Mouse (Mus musculus): ENCODE results near the gene Tmem274. TPM values are rescaled to one million over a fixed set of nuclear protein-coding genes. Genes with fewer than 3 reads are reported as not detected.

Tmem274 gene
- total and polyA plus RNA-seq, 2 experiments: not detected

- Histone ChIP-seq H3K36me3 (ENCODE audit: control insufficient read depth, insufficient read depth, low read length) (no peaks in the 10 kb centered on the region), H3K4me1 (ENCODE audit: control insufficient read depth, insufficient read depth, low read length) (peaks cover 7% of the 10 kb centered on the region), H3K9ac (ENCODE audit: low read depth, low read length) (peak overlapping the region; percentile 73), H3K79me2 (ENCODE audit: control insufficient read depth, insufficient read depth, low read length) (no peaks in the 10 kb centered on the region; the same call in 1 of the 2 replicates), H3K27me3 (ENCODE audit: control insufficient read depth, insufficient read depth, low read length) (no peaks in the 10 kb centered on the region), H3K4me3 (ENCODE audit: insufficient read depth, low read depth, low read length) (peak overlapping the region; percentile 49), H3K27ac (replicated peaks; ENCODE audit: insufficient read depth, low read depth, low read length) (no peak overlapping the region)
- 11% methylated on average over 50 of the region's 52 CpGs for WGBS
- TF ChIP-seq POLR2A (IDR thresholded peaks at IDR 0.05; ENCODE audit: extremely low read depth, insufficient read depth, low read length): no peak
- TF ChIP-seq CTCF (IDR thresholded peaks at IDR 0.05; ENCODE audit: low read depth, low read length): no peak
- peak; percentile 19 for DNase-seq (ENCODE audit: extremely low read depth, low read depth, low spot score)
Observed at GRCm38 (mm10) chr4:149518351-149519220, 41.4 kb downstream of the Tmem274 start.

GRCm38 (mm10) chr4:149521258-149521657, 44.1 kb downstream of the Tmem274 start:
- 35% methylated on average over 10 of the region's 10 CpGs for WGBS
- H3K4me3 ChIP-seq (ENCODE audit: insufficient read depth, low read depth, low read length): no peak overlapping the region
- H3K9ac ChIP-seq (ENCODE audit: low read depth, low read length): no peak overlapping the region
- H3K79me2 ChIP-seq (ENCODE audit: control insufficient read depth, insufficient read depth, low read length): no peaks in the 10 kb centered on the region; the same call in 1 of the 2 replicates
- TF ChIP-seq POLR2A (IDR thresholded peaks at IDR 0.05; ENCODE audit: extremely low read depth, insufficient read depth, low read length) (no peak), CTCF (IDR thresholded peaks at IDR 0.05; ENCODE audit: low read depth, low read length) (no peak)
- peak overlapping the region; percentile 30 for H3K27ac ChIP-seq (replicated peaks; ENCODE audit: insufficient read depth, low read depth, low read length)
- peaks cover 7% of the 10 kb centered on the region for H3K4me1 ChIP-seq (ENCODE audit: control insufficient read depth, insufficient read depth, low read length)
- H3K36me3 ChIP-seq (ENCODE audit: control insufficient read depth, insufficient read depth, low read length): no peaks in the 10 kb centered on the region
- no peaks in the 10 kb centered on the region for H3K27me3 ChIP-seq (ENCODE audit: control insufficient read depth, insufficient read depth, low read length)
- peak; percentile 77 for DNase-seq (ENCODE audit: extremely low read depth, low read depth, low spot score)

GRCm38 (mm10) chr4:149523961-149524360, 46.8 kb downstream of the Tmem274 start:
- Histone ChIP-seq H3K79me2 (ENCODE audit: control insufficient read depth, insufficient read depth, low read length) (no peaks in the 10 kb centered on the region; the same call in 1 of the 2 replicates), H3K9ac (ENCODE audit: low read depth, low read length) (no peak overlapping the region), H3K27me3 (ENCODE audit: control insufficient read depth, insufficient read depth, low read length) (no peaks in the 10 kb centered on the region), H3K4me1 (ENCODE audit: control insufficient read depth, insufficient read depth, low read length) (peaks cover 5% of the 10 kb centered on the region), H3K27ac (replicated peaks; ENCODE audit: insufficient read depth, low read depth, low read length) (no peak overlapping the region), H3K4me3 (ENCODE audit: insufficient read depth, low read depth, low read length) (no peak overlapping the region), H3K36me3 (ENCODE audit: control insufficient read depth, insufficient read depth, low read length) (no peaks in the 10 kb centered on the region)
- no peak for TF ChIP-seq POLR2A (IDR thresholded peaks at IDR 0.05; ENCODE audit: extremely low read depth, insufficient read depth, low read length)
- TF ChIP-seq CTCF (IDR thresholded peaks at IDR 0.05; ENCODE audit: low read depth, low read length): no peak
- DNase-seq (ENCODE audit: extremely low read depth, low read depth, low spot score): peak; percentile 21
- WGBS: 76% methylated on average over 6 of the region's 6 CpGs

GRCm38 (mm10) chr4:149525170-149525569, 48.0 kb downstream of the Tmem274 start:
- Histone ChIP-seq H3K27ac (replicated peaks; ENCODE audit: insufficient read depth, low read depth, low read length) (no peak overlapping the region), H3K9ac (ENCODE audit: low read depth, low read length) (no peak overlapping the region), H3K4me1 (ENCODE audit: control insufficient read depth, insufficient read depth, low read length) (peaks cover 3% of the 10 kb centered on the region), H3K4me3 (ENCODE audit: insufficient read depth, low read depth, low read length) (no peak overlapping the region), H3K36me3 (ENCODE audit: control insufficient read depth, insufficient read depth, low read length) (no peaks in the 10 kb centered on the region), H3K79me2 (ENCODE audit: control insufficient read depth, insufficient read depth, low read length) (no peaks in the 10 kb centered on the region; the same call in 1 of the 2 replicates), H3K27me3 (ENCODE audit: control insufficient read depth, insufficient read depth, low read length) (no peaks in the 10 kb centered on the region)
- TF ChIP-seq POLR2A (IDR thresholded peaks at IDR 0.05; ENCODE audit: extremely low read depth, insufficient read depth, low read length) (no peak), CTCF (IDR thresholded peaks at IDR 0.05; ENCODE audit: low read depth, low read length) (no peak)
- no peak for DNase-seq (ENCODE audit: extremely low read depth, low read depth, low spot score)
- 90% methylated on average over 4 of the region's 4 CpGs for WGBS

- Histone ChIP-seq H3K9ac (ENCODE audit: low read depth, low read length) (no peak overlapping the region), H3K27ac (replicated peaks; ENCODE audit: insufficient read depth, low read depth, low read length) (no peak overlapping the region), H3K4me3 (ENCODE audit: insufficient read depth, low read depth, low read length) (no peak overlapping the region), H3K79me2 (ENCODE audit: control insufficient read depth, insufficient read depth, low read length) (no peaks in the 10 kb centered on the region; the same call in 1 of the 2 replicates), H3K36me3 (ENCODE audit: control insufficient read depth, insufficient read depth, low read length) (no peaks in the 10 kb centered on the region), H3K4me1 (ENCODE audit: control insufficient read depth, insufficient read depth, low read length) (no peaks in the 10 kb centered on the region), H3K27me3 (ENCODE audit: control insufficient read depth, insufficient read depth, low read length) (no peaks in the 10 kb centered on the region)
- DNase-seq (ENCODE audit: extremely low read depth, low read depth, low spot score): peak; percentile 53
- TF ChIP-seq POLR2A (IDR thresholded peaks at IDR 0.05; ENCODE audit: extremely low read depth, insufficient read depth, low read length) (no peak), CTCF (IDR thresholded peaks at IDR 0.05; ENCODE audit: low read depth, low read length) (no peak)
- 56% methylated on average over 6 of the region's 6 CpGs for WGBS
Observed at GRCm38 (mm10) chr4:149525811-149526210, 48.6 kb downstream of the Tmem274 start.

GRCm38 (mm10) chr4:149526330-149526729, 49.2 kb downstream of the Tmem274 start:
- no peaks in the 10 kb centered on the region for H3K4me1 ChIP-seq (ENCODE audit: control insufficient read depth, insufficient read depth, low read length)
- no peak overlapping the region for H3K27ac ChIP-seq (replicated peaks; ENCODE audit: insufficient read depth, low read depth, low read length)
- no peaks in the 10 kb centered on the region; the same call in 1 of the 2 replicates for H3K79me2 ChIP-seq (ENCODE audit: control insufficient read depth, insufficient read depth, low read length)
- TF ChIP-seq POLR2A (IDR thresholded peaks at IDR 0.05; ENCODE audit: extremely low read depth, insufficient read depth, low read length) (no peak), CTCF (IDR thresholded peaks at IDR 0.05; ENCODE audit: low read depth, low read length) (no peak)
- H3K27me3 ChIP-seq (ENCODE audit: control insufficient read depth, insufficient read depth, low read length): no peaks in the 10 kb centered on the region
- WGBS: 67% methylated on average over 7 of the region's 7 CpGs
- no peak overlapping the region for H3K4me3 ChIP-seq (ENCODE audit: insufficient read depth, low read depth, low read length)
- no peak overlapping the region for H3K9ac ChIP-seq (ENCODE audit: low read depth, low read length)
- no peaks in the 10 kb centered on the region for H3K36me3 ChIP-seq (ENCODE audit: control insufficient read depth, insufficient read depth, low read length)
- DNase-seq (ENCODE audit: extremely low read depth, low read depth, low spot score): no peak
